Mouse (Mus musculus) MEL (cell line): ENCODE measurements around the gene Sepsecs. TPM values are rescaled to one million over a fixed set of nuclear protein-coding genes. Genes with fewer than 3 reads are reported as not detected.

ENCODE experiments used
- DNase-seq: peaks from one replicate; pipeline ENCODE4 v3.0.0; 2011; ENCODE audit warnings: low read depth, low spot score
- H3K27ac ChIP-seq: 2 replicates; pipeline ENCODE4 v1.5.1; 2012; ENCODE audit warnings: low read depth, mild to moderate bottlenecking, control low read depth, low read length, moderate library complexity; ENCODE audit not compliant: control insufficient read depth
- H3K27me3 ChIP-seq, 2 experiments: fragments of 150-350 bp in 1 of 2; sonication (generic) in 1 of 2; 2 replicates each; pipeline ENCODE4 v1.6.1; 2012; ENCODE audit warnings: low read length in 2 of 2, mild to moderate bottlenecking in 2 of 2, improper control_type of control experiment in 1 of 2, moderate library complexity in 1 of 2; ENCODE audit not compliant: insufficient read depth in 2 of 2, control insufficient read depth in 1 of 2
- H3K36me3 ChIP-seq, 2 experiments: 2 replicates each; pipeline ENCODE4 v1.6.1; 2012 to 2014; ENCODE audit warnings: low read length in 2 of 2, improper control_type of control experiment in 1 of 2, inconsistent platforms in 1 of 2, mild to moderate bottlenecking in 1 of 2; ENCODE audit not compliant: insufficient read depth in 2 of 2, control insufficient read depth in 1 of 2
- H3K4me1 ChIP-seq, 2 experiments: fragments of 150-350 bp in 1 of 2; sonication (generic) in 1 of 2; 2 replicates each; pipeline ENCODE4 v1.6.1; 2012; ENCODE audit warnings: low read length in 2 of 2, improper control_type of control experiment in 1 of 2, mild to moderate bottlenecking in 1 of 2; ENCODE audit not compliant: insufficient read depth in 2 of 2, control insufficient read depth in 1 of 2
- H3K4me3 ChIP-seq, 2 experiments: fragments of 150-350 bp in 1 of 2; sonication (generic) in 1 of 2; 2 replicates each; pipeline ENCODE4 v1.5.1; 2012; ENCODE audit warnings: low read depth in 2 of 2, low read length in 2 of 2, mild to moderate bottlenecking in 2 of 2, moderate library complexity in 2 of 2, control low read depth in 1 of 2, improper control_type of control experiment in 1 of 2; ENCODE audit not compliant: control insufficient read depth in 1 of 2, insufficient read depth in 1 of 2
- H3K79me2 ChIP-seq: 2 replicates; pipeline ENCODE4 v1.6.1; 2012; ENCODE audit warnings: mild to moderate bottlenecking, low read length, moderate library complexity; ENCODE audit not compliant: control insufficient read depth, poor library complexity, insufficient read depth
- H3K9ac ChIP-seq: 2 replicates; pipeline ENCODE4 v1.6.1; 2012; ENCODE audit warnings: low read depth, mild to moderate bottlenecking, control low read depth, low read length, moderate library complexity; ENCODE audit not compliant: control insufficient read depth, poor library complexity, severe bottlenecking
- H3K9me3 ChIP-seq: fragments of 150-350 bp; sonication (generic); replicated peaks from 2 replicates; pipeline ENCODE4 v1.6.1; 2012; ENCODE audit warnings: mild to moderate bottlenecking, low read length, improper control_type of control experiment, moderate library complexity; ENCODE audit not compliant: insufficient read depth
- BHLHE40 ChIP-seq: IDR thresholded peaks from 2 replicates; pipeline ENCODE4 v1.6.1; 2012; ENCODE audit warnings: low read depth, mild to moderate bottlenecking, inconsistent platforms, low read length, improper control_type of control experiment, borderline replicate concordance
- CHD1 ChIP-seq: IDR thresholded peaks from 2 replicates; pipeline ENCODE4 v1.6.1; 2012; ENCODE audit warnings: low read depth, mild to moderate bottlenecking, inconsistent platforms, low read length, improper control_type of control experiment
- CTCF ChIP-seq, 3 experiments: IDR thresholded peaks in 2 of 3; conservative IDR thresholded peaks in 1 of 3; 2 replicates each; pipeline ENCODE4 v1.5.1; 2011 to 2012; ENCODE audit warnings: low read length in 3 of 3, low read depth in 2 of 3, mild to moderate bottlenecking in 2 of 3, improper control_type of control experiment in 1 of 3, inconsistent platforms in 1 of 3, mixed read lengths in 1 of 3, moderate library complexity in 1 of 3; ENCODE audit not compliant: control insufficient read depth in 1 of 3, insufficient read depth in 1 of 3, poor library complexity in 1 of 3, severe bottlenecking in 1 of 3
- E2F4 ChIP-seq: IDR thresholded peaks from 2 replicates; pipeline ENCODE4 v1.6.1; 2011; ENCODE audit warnings: low read depth, low read length, improper control_type of control experiment, borderline replicate concordance
- ELF1 ChIP-seq: IDR thresholded peaks from 2 replicates; pipeline ENCODE4 v1.6.1; 2014; ENCODE audit warnings: low read depth, mild to moderate bottlenecking, inconsistent platforms, low read length, improper control_type of control experiment, moderate library complexity
- EP300 ChIP-seq, 2 experiments: IDR thresholded peaks; 2 replicates each; pipeline ENCODE4 v1.6.1; 2011; ENCODE audit warnings: improper control_type of control experiment in 2 of 2, low read length in 2 of 2, low read depth in 1 of 2, mild to moderate bottlenecking in 1 of 2
- ETS1 ChIP-seq: IDR thresholded peaks from 2 replicates; pipeline ENCODE4 v1.6.1; 2012; ENCODE audit warnings: low read depth, mild to moderate bottlenecking, inconsistent platforms, low read length, improper control_type of control experiment, moderate library complexity
- GABPA ChIP-seq: IDR thresholded peaks from 2 replicates; pipeline ENCODE4 v1.6.1; 2012; ENCODE audit warnings: low read depth, mild to moderate bottlenecking, inconsistent platforms, low read length, improper control_type of control experiment, moderate library complexity
- JUND ChIP-seq: IDR thresholded peaks from 2 replicates; pipeline ENCODE4 v1.6.1; 2011; ENCODE audit warnings: low read depth, mild to moderate bottlenecking, improper control_type of control experiment, low read length
- KAT2A ChIP-seq: conservative IDR thresholded peaks from 2 replicates; pipeline ENCODE4 v1.6.1; 2012; ENCODE audit warnings: low read depth, low read length, improper control_type of control experiment, inconsistent platforms
- MAX ChIP-seq: IDR thresholded peaks from 2 replicates; pipeline ENCODE4 v1.6.1; 2011; ENCODE audit warnings: low read length, improper control_type of control experiment
- MAZ ChIP-seq: IDR thresholded peaks from 2 replicates; pipeline ENCODE4 v1.6.1; 2012; ENCODE audit warnings: low read depth, mild to moderate bottlenecking, inconsistent platforms, low read length, improper control_type of control experiment
- MEF2A ChIP-seq: IDR thresholded peaks from 2 replicates; pipeline ENCODE4 v1.6.1; 2014; ENCODE audit warnings: low read depth, mild to moderate bottlenecking, inconsistent platforms, low read length, improper control_type of control experiment; ENCODE audit not compliant: poor library complexity, insufficient replicate concordance, severe bottlenecking; ENCODE audit errors: extremely low read depth
- MXI1 ChIP-seq: IDR thresholded peaks from 2 replicates; pipeline ENCODE4 v1.6.1; 2011; ENCODE audit warnings: mild to moderate bottlenecking, low read depth, low read length, improper control_type of control experiment
- POLR2A ChIP-seq, 2 experiments: IDR thresholded peaks; 2 replicates each; pipeline ENCODE4 v1.6.1; 2011 to 2012; ENCODE audit warnings: low read length in 2 of 2, mild to moderate bottlenecking in 2 of 2, control low read depth in 1 of 2, improper control_type of control experiment in 1 of 2, low read depth in 1 of 2, moderate library complexity in 1 of 2; ENCODE audit not compliant: control insufficient read depth in 1 of 2, insufficient read depth in 1 of 2, poor library complexity in 1 of 2
- RAD21 ChIP-seq: IDR thresholded peaks from 2 replicates; pipeline ENCODE4 v1.6.1; 2011; ENCODE audit warnings: mild to moderate bottlenecking, low read depth, low read length, improper control_type of control experiment
- RCOR1 ChIP-seq: IDR thresholded peaks from 2 replicates; pipeline ENCODE4 v1.6.1; 2012; ENCODE audit warnings: low read depth, mild to moderate bottlenecking, inconsistent platforms, low read length, improper control_type of control experiment
- SIN3A ChIP-seq: IDR thresholded peaks from 2 replicates; pipeline ENCODE4 v1.6.1; 2012; ENCODE audit warnings: low read length, improper control_type of control experiment, inconsistent platforms
- TBP ChIP-seq: IDR thresholded peaks from 2 replicates; pipeline ENCODE4 v1.8.0; 2011; ENCODE audit warnings: low read depth, low read length, improper control_type of control experiment
- UBTF ChIP-seq: IDR thresholded peaks from 2 replicates; pipeline ENCODE4 v1.6.1; 2012; ENCODE audit warnings: low read depth, mild to moderate bottlenecking, inconsistent platforms, low read length, improper control_type of control experiment, moderate library complexity, borderline replicate concordance; ENCODE audit not compliant: insufficient read depth
- ZC3H11A ChIP-seq: IDR thresholded peaks from 2 replicates; pipeline ENCODE4 v1.6.1; 2012; ENCODE audit warnings: low read depth, mild to moderate bottlenecking, inconsistent platforms, low read length, improper control_type of control experiment
- ZMIZ1 ChIP-seq: IDR thresholded peaks from 2 replicates; pipeline ENCODE4 v1.6.1; 2012; ENCODE audit warnings: low read depth, mild to moderate bottlenecking, inconsistent platforms, low read length, improper control_type of control experiment, moderate library complexity
- ZNF384 ChIP-seq: IDR thresholded peaks from 2 replicates; pipeline ENCODE4 v1.6.1; 2012; ENCODE audit warnings: low read depth, mild to moderate bottlenecking, inconsistent platforms, low read length, improper control_type of control experiment
- polyA plus RNA-seq, 2 experiments: library from polyadenylated mRNA; stranded (reverse) in 1 of 2; unstranded in 1 of 2; fragments of >175 nt in 1 of 2; fragments of >200 nt in 1 of 2; gene quantifications; 2 replicates each; pipeline versions ENCODE4 v1.2.1 to v1.2.4; 2012; ENCODE audit warnings: low replicate concordance in 2 of 2, low read depth in 1 of 2; ENCODE audit not compliant: insufficient read length in 2 of 2, insufficient read depth in 1 of 2, missing spikeins in 1 of 2
- total RNA-seq: library from RNA; depleted of rRNA; stranded (reverse); fragments of 300-350 nt; gene quantifications from 2 replicates; pipeline ENCODE4 v1.2.3, GENCODE M21; 2012

The Sepsecs gene
- total and polyA plus RNA-seq, 3 experiments, result 11.8 to 12.2 TPM; not detected in 1

DNA sequence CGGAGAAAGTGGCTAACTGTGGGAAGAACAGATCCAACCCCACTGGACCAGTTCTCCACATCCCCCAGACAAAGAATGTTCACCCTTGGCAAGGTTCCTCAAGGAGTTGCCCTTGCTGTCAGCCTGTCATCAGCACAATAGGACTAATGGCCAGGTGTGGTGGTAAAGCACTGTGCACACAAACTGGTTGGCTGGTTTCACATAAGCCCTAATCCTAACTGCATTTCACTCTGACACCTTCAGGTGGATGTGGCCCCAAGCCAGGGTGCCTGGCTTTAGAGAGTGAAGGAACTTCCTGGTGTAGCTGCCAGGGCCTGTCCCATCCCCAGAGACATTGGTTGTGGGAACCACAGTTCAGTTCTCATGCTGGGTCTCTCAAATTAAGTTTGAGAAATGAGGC lies 44.6 kb downstream of the Sepsecs start:
- Histone ChIP-seq H3K9me3 (no peaks in the 10 kb centered on the region), H3K27me3 (no peaks in the 10 kb centered on the region), H3K4me3 (no peak overlapping the region), H3K4me1 (no peaks in the 10 kb centered on the region), H3K36me3 (no peaks in the 10 kb centered on the region), H3K27ac (no peak overlapping the region), H3K79me2 (no peaks in the 10 kb centered on the region), H3K9ac (no peak overlapping the region)
- no peak for DNase-seq
- TF ChIP-seq EP300 (IDR thresholded peaks at IDR 0.05; ENCODE audit: low read depth in 1 of 2, low read length in 2 of 2) (no peak), GABPA (no peak), MEF2A (no peak), ELF1 (no peak), RAD21 (no peak), UBTF (no peak), BHLHE40 (no peak), ZMIZ1 (no peak), POLR2A (IDR thresholded peaks at IDR 0.05; ENCODE audit: control insufficient read depth in 1 of 2, insufficient read depth in 1 of 2, low read depth in 1 of 2, low read length in 2 of 2, poor library complexity in 1 of 2) (no peak), JUND (no peak), ZNF384 (no peak), MXI1 (no peak), E2F4 (no peak), TBP (no peak), KAT2A (no peak), CHD1 (no peak)

DNA sequence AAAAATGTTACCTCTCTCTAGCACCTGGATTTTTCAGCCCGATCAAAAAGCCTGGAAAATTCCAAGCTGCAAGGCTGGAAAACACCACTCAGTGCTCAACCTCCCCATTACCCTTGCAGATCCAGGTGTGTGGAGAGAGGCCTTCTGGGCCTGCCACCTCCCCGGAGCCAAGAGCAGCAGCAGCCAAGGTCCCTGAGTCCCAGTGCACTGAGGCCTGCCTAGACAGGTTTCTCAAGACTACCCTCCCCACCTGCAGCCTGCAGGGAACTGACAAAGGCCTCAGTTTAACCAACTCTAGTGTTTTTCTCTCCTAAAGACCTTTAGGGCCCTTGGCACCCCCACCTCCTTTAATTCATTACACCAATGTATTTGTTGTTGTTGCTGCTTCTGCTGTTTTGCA lies 46.4 kb downstream of the Sepsecs start:
- Histone ChIP-seq H3K9ac (no peak overlapping the region), H3K27ac (no peak overlapping the region), H3K27me3 (no peaks in the 10 kb centered on the region; a peak in 1 of 4 replicates), H3K4me3 (no peak overlapping the region), H3K36me3 (no peaks in the 10 kb centered on the region), H3K9me3 (no peaks in the 10 kb centered on the region), H3K79me2 (no peaks in the 10 kb centered on the region), H3K4me1 (no peaks in the 10 kb centered on the region)
- no peak for TF ChIP-seq BHLHE40
- no peak for TF ChIP-seq SIN3A
- no peak for TF ChIP-seq JUND
- TF ChIP-seq RCOR1, result no peak
- no peak for TF ChIP-seq ZMIZ1
- TF ChIP-seq MAX, result no peak
- TF ChIP-seq RAD21, result no peak
- no peak for TF ChIP-seq ZC3H11A
- no peak for TF ChIP-seq MAZ
- TF ChIP-seq ETS1, result no peak
- TF ChIP-seq CTCF (IDR thresholded peaks at IDR 0.05 in 2 of 3, conservative IDR thresholded peaks at IDR 0.05 in 1 of 3; ENCODE audit: control insufficient read depth in 1 of 3, insufficient read depth in 1 of 3, low read depth in 2 of 3, low read length in 3 of 3, poor library complexity in 1 of 3, severe bottlenecking in 1 of 3), result no peak
- no peak for TF ChIP-seq EP300 (IDR thresholded peaks at IDR 0.05; ENCODE audit: low read depth in 1 of 2, low read length in 2 of 2)
- no peak for TF ChIP-seq ZNF384
- no peak for DNase-seq
